Mouse (Mus musculus) large intestine, adult 2 months (tissue): ENCODE measurements around the gene Strbp. TPM values are rescaled to one million over a fixed set of nuclear protein-coding genes. Genes with fewer than 3 reads are reported as not detected.
A peak's percentile ranks its signal among the peaks of the same experiment; 100 is the strongest.
"Not testable (repeated sequence)": the region's sequence is repeated elsewhere in the genome, so short reads cannot be mapped to it uniquely, and the experiment has no call there.

Experiments
- DNase-seq: peaks from one replicate; pipeline ENCODE4 v3.0.0-alpha.2; 2012; ENCODE audit warnings: low read depth, low spot score
- WGBS: fragments of 180-500 bp; shearing (Covaris S2); methylation state at CpG from one replicate; pipeline ENCODE4 v1.1.7; 2018; 5-methylcytosine and 5-hydroxymethylcytosine counted together
- polyA plus RNA-seq: library from polyadenylated mRNA; depleted of rRNA; stranded (reverse); fragments of >200 nt; gene quantifications from 2 replicates; pipeline ENCODE4 v1.2.3, GENCODE M21; 2012

Gene Strbp
- polyA plus RNA-seq, 1 experiment: 4.2 TPM

GRCm38 (mm10) chr2:37549346-37550012 is 154.2 kb downstream of the Strbp start:
- peak; percentile 47 for DNase-seq
- 42% methylated on average over 1 of the region's 1 CpGs for WGBS

- DNase-seq: no peak
- 78% methylated on average over 3 of the region's 3 CpGs for WGBS
Observed at GRCm38 (mm10) chr2:37531639-37532038, 172.0 kb downstream of the Strbp start.

- no peak for DNase-seq
- 89% methylated on average over 1 of the region's 1 CpGs for WGBS
Observed at GRCm38 (mm10) chr2:37530766-37531165, 172.9 kb downstream of the Strbp start.

GRCm38 (mm10) chr2:37529397-37529796 is 174.3 kb downstream of the Strbp start:
- WGBS: 98% methylated on average over 2 of the region's 2 CpGs
- no peak for DNase-seq

- DNase-seq: no peak
Observed at GRCm38 (mm10) chr2:37527587-37527986, 176.1 kb downstream of the Strbp start.

DNA sequence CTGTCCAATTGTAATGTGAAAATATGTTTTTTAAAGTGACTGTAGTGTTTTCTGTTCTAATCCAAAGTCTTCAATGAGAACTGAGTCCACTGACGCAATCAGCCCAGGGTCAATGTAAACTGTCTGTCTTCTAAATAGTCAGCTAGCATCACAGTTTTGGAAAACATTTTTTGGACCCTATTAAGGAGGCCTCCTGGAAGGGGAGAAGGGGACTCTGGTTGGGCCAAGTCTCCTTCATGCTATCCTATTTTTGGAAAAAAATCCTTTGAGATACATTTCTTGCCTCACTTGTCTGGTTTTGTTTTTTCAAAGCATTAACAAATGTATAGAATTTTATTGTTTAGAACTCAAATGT is 184.4 kb downstream of the Strbp start:
- DNase-seq: no peak
- WGBS: 82% methylated on average over 1 of the region's 1 CpGs

DNA sequence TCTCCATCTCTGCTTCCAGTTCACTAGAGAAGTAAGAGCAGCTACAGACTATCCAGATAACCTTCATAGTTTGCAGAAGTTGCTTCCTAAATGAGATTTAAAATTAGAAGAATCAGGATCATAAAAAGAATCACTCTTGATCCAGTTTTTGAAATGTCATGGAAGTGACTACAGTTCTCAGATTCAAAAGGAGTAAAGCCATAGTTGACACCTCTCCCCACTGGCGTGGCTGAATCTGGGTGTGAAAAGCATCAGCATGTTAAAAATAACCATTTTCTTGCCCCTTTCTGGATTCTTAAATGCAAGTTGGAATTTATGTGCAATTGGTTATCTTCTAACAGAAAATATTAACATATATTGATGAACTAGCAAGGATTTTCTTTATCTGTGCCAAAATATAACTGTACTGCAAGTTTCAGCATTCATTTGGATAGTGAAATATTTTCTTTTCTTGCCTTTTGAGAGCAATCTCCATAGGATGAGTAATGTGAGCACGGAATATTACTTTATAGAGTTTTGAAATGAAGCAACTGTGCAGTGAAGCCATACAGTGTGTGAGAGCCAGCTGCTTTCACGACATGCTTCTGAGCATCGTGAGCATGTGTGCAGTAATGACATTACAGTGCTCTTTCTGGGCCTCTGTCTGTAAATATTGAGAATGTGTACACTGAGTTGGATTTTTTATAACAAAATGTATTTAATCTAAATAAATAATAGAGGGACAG is 184.9 kb downstream of the Strbp start:
- DNase-seq: no peak
- WGBS: 76% methylated on average over 4 of the region's 4 CpGs

- DNase-seq: no peak
- WGBS: 47% methylated on average over 4 of the region's 4 CpGs
Observed at GRCm38 (mm10) chr2:37516922-37517462, 186.7 kb downstream of the Strbp start.

GRCm38 (mm10) chr2:37516030-37516710 is 187.5 kb downstream of the Strbp start, which contains the start of gene Gpr21:
TSS of gene Gpr21 (plus strand) at chr2:37516332.
- WGBS: 35% methylated on average over 11 of the region's 11 CpGs
- DNase-seq: no peak

DNA sequence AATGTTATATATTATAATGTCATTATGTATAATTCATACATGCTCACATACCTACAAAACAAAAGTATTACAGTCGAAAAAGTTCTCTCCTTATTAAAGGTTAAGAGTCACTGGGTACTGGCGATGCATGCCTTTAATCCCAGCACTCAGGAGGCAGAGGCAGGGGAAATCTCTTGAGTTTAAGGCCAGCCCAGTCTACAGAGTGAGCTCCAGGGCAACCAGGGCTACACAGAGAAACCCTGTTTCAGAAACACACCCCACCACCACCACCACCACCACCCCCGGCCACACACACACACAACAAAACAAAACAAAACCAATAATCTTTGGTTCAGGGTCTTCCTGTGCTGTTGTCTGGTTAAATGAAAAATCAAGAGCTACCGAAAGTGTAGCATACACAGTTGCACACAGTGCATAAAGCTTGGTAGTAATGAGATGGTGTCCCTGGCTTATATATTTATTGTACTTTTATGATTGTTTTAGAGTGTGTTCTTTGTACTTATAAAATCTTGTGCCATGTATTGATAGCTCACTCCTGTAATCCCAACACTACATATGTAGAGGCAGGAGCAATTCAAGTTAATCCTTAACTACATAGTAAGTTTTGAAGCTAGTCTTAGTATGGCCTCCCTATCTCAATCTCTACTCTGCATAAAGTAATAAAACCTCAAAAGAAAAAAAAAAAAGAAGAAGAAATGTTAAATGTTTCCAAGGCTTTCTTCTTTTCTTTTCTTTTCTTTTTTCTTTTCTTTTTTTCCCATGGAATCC is 192.3 kb downstream of the Strbp start:
- DNase-seq: peak; percentile 68
- WGBS: 40% methylated on average over 4 of the region's 4 CpGs

GRCm38 (mm10) chr2:37505856-37506255 is 197.8 kb downstream of the Strbp start:
- DNase-seq: not testable (repeated sequence)
- WGBS: 42% methylated on average over 2 of the region's 2 CpGs

DNA sequence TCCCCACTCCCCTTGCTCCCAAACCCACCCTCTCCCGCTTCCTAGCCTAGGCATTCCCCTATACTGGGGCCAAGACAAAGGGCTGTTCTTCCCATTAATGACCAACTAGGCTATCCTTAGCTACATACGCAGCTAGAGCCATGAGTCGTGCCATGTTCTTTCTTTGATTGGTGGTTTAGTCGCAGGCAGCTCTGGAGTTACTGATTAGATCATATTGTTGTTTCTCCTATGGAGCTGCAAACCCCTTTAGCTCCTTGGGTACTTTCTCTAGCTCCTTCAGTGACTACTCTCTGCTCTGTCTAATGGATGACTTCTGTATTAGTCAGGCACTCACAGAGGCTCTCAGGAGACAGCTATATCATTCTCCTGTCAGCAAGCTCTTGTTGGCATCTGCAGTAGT is 206.3 kb downstream of the Strbp start:
- DNase-seq: no peak
- 97% methylated on average over 4 of the region's 4 CpGs for WGBS

DNA sequence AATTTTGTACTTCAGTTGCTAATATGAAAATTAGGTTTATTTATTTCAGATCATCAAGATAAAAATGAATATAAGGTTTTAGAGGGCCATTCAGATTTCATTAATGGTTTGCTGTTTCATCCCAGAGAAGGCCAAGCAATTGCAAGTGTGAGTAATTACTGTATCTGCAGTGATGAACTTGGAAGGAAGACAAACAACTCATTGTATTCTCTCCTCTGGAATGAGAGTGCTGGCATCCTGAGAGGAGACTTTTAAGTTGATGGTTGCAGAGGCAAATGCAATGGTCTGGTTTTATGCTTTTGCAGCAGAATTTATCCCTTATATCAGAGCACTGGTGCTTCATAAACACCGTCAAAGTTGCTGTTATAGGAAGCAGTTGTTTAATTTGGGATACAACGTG is 214.7 kb downstream of the Strbp start:
- DNase-seq: no peak

GRCm38 (mm10) chr2:37486408-37486807 is 217.3 kb downstream of the Strbp start:
- DNase-seq: no peak

More for the DNA sequence above, 214.7 kb downstream of the Strbp start:
- 87% methylated on average over 2 of the region's 2 CpGs for WGBS

DNA sequence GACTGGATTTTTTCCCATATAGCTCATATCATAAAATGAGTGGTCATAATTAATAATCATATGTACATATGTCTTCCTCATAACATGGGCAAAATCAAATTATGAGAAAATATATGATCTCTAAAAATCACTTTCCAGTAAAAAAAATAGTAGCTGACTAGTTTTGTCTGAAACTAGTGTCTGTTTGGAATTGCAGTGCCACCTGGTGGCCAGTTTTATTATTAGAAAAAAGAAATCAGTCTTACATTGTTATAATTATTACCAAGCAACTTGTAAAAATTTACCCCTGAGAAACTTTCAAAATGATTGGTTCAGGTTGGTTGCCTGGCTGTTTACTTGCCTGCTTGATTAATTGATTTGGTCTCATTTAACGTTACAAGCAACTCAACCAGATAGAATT is 218.3 kb downstream of the Strbp start:
- WGBS: 81% methylated on average over 1 of the region's 1 CpGs
- peak; percentile 16 for DNase-seq

- WGBS: 66% methylated on average over 2 of the region's 2 CpGs
- DNase-seq: no peak
Observed at GRCm38 (mm10) chr2:37484165-37484564, 219.5 kb downstream of the Strbp start.

DNA sequence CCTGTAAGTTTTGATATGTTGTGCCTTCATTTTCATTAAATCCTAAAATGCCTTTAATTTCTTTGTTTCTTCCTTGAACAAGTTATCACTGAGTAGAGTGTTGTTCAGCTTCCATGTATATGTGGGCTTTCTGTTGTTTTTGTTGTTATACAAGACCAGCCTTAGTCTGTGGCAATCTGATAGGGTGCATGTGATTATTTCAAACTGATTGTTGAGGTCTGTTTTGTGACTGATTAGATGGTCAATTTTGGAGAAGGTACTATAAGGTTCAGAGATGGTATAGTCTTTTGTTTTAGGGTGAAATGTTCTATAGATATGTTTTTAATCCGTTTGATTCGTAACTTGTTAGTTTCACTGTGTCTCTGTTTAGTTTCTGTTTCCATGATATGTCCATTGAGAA is 223.6 kb downstream of the Strbp start:
- 88% methylated on average over 2 of the region's 2 CpGs for WGBS
- DNase-seq: no peak

DNA sequence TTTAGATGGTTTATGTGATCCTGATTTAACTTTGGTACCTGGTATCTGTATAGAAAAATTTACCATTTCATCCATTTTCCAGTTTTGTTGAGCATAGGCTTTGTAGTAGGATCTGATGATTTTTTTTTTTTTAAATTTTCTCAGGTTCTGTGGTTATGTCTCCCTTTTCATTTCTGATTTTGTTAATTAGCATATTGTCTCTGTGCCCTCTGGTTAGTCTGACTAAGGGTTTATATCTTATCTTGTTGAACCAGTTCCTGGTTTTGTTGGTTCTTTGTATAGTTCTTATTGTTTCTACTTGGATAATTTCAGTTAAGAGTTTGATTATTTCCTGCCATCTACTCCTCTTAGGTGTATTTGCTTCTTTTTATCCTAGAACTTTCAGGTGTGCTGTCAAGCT is 224.1 kb downstream of the Strbp start:
- DNase-seq: no peak

DNA sequence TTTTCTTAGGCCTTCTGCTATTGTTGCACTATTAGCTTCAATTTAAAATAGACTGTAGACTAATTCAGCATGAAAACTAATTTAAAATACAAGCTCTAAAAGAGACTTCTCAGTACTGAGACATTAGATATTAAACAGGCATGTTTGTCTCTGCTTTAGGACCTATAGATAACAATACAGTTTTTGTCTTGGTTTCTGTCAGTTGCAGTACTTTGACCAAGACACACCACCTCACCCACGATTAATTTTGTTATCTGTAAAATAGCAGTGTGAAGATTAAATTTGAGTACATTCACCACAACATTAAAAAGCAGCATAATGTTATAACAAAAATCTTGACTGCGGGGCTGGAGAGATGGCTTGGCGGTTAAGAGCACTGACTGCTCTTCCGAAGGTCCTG is 237.4 kb downstream of the Strbp start:
- WGBS: 77% methylated on average over 4 of the region's 4 CpGs
- DNase-seq: no peak

GRCm38 (mm10) chr2:37460707-37461106 is 243.0 kb downstream of the Strbp start:
- DNase-seq: no peak
- WGBS: 97% methylated on average over 4 of the region's 4 CpGs
